Mouse (Mus musculus) adrenal gland, postnatal 14 days (tissue): ENCODE data around the gene Tnni3k. TPM values are rescaled to one million over a fixed set of nuclear protein-coding genes. Genes with fewer than 3 reads are reported as not detected.

Source experiments
- DNase-seq: peaks from one replicate; pipeline ENCODE4 v3.0.0; 2021; ENCODE audit warnings: mixed read lengths
- total RNA-seq: library from RNA; stranded (reverse); gene quantifications from 2 replicates; pipeline ENCODE4 v1.2.3, GENCODE M21; 2021

Gene Tnni3k
- total RNA-seq, 1 experiment from 2014 or later: not detected

DNA sequence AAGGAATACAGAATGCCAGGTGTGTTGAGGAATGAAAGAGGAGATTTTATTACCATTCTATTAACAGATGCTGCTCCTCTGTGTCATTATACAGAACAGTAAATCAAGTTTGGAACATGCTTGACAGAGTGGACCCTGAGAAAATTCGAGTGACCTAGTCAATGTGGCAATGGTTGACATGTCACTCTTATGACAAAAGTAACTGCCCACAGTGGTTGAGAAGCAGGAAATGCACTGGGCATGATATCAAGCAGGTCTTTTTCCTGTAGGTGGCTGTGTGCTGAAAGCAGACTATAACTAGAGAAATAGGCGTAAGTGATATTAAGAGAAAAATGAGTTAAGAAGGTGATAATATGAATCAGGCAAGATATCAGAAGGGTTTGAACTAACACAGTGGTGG is 105.7 kb downstream of the Tnni3k start:
- no peak for DNase-seq

DNA sequence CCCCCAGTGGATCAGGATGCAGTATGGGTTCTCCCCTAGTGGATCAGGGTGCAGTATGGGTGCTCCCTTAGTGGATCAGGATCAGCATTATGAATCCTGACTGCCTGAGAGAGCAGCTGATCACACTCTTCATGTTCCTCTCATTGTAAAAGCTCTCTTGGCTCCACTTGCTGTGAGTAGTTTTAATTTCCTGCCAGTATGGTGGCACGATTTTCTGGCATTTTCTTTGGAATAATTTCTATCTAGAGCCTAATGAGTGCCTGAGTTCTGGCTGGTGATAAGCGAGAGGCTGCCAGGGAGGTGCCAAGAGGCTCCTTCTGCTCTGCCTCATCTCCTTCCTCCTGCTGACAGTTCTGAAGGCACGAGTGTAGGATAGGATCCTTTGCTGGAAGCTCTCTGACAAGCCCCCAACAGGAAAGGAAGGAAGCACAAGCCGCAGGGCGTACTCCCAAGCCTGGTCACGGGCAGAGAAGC is 109.5 kb downstream of the Tnni3k start:
- no peak for DNase-seq

DNA sequence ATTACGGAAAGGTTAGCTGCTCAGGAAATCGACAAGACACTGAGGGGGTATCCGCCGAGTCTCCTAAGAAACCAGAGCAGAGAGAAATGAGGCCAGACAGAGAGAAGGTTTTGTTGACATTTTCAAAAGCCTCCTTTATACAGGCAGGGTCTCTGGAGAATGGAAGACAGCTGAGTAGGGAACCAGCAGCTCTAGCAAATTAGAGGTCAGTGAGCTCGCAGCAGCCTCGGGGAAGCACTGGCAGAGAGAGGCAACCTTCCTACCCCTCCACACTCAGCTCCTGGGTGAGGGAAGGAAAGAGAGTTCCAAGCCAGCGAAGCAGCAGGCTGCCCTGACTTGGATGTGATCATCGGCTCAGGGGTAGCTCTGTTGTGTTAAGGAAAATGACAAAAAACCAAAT is 127.5 kb downstream of the Tnni3k start:
- no peak for DNase-seq

DNA sequence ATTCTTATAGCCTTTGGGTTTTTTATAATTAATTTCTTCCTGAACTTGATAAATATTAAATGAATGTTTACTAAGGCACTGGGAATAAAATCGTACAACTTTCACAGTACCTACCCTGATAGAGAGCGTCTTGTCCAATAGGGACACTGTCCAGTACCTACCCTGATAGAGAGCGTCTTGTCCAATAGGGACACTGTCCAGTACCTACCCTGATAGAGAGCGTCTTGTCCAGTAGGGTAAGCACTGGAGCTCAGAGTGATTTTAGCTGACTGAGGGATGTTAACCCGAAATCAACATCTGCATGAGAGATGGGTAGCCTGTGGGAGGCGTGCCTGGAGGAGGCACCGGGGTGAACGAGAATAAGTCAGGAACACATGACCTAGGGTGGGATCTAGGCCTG is 130.3 kb downstream of the Tnni3k start:
- DNase-seq: no peak

DNA sequence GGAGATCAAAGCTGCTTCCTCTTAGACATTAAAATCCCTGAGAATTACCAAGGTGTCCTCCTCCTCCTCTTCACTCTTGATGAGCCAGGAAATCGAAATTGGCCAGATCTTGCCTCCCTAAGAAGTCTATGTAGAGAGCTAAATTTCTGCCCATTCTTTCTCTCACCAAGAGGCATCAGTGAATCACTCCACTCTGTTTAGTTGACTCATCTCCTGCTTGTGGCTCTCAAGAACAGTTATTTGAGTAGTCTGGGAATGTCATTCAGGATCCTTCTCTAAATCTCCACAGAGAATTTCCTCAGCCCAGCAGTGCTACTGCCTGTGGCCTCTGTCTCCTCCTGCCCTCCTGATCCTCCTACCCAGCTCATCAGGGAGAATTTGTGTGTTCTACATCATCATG is 139.6 kb downstream of the Tnni3k start:
- DNase-seq: no peak

DNA sequence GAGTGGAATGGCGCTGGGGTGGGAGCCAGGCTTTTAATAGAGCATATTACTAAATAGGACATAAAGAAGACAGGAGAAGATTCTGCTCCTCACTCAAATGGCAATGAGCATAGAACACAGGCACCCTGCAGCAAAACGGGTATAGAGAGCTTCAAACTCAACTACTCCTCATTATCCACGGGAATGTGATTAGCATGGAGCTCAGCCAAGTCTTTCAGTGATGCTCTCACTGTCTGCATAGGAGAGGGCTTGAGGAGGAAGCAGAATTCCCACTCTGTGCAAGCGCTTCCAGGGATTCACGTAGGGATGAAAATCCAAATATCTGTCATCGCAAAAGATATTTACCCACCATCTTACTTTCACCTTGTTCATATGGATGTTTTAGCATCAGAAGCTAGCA is 141.6 kb downstream of the Tnni3k start:
- no peak for DNase-seq

DNA sequence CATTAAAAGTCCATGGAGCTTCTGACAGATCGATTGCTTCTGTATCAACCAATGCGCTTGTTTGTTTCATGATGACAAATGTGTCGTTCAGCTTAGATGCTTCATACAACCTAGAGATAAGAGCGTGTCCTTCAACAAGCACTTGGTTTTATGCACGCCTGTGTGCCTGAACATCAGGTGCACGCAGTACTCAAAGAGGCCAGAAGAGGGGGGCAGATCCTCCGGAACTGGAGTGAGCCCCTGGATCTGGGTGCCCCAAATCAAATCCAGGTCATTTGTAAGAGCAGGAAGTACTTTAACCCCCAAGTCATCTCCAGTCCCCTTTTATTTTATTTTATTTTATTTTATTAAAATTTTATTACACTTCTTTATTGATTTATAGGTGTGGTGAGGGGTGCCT is 158.5 kb downstream of the Tnni3k start:
- peak; percentile 53 for DNase-seq

DNA sequence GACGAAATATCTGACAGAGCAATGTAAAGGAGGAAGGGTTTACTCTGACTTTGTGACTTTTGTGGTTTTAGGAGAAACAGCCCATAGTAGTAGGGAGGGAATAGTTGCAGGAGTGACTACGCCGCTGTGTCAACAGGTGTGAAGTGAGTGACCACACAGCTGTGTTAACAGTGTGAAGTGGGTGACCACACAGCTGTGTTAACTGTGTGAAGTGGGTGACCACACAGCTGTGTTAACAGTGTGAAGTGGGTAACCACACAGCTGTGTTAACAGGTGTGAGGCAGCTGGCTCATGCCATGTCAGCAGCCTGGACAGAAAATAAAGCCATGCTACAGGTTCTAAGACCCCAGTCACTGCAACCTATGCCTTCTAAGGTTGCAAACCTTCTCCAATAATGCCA is 162.0 kb downstream of the Tnni3k start:
- no peak for DNase-seq

DNA sequence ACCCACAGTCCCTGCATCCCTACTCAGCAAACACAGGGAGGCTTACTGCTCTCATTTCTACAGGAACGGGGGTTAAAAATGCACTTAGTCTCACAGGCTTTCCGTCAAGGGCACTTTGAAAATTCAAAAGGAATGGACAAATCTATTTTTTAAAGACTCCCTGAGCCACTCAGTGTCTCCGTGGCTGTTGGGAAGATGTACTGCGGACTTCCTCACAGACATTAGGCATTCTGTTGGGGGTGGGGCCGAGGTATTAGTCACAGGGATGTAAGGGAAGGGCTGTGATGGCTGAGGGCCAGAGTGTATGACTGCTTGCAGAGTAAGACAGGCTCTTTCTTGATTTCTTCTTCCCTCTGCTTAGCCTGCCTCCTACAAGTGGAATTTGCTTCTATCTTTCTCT is 169.8 kb downstream of the Tnni3k start:
- peak; percentile 60 for DNase-seq

DNA sequence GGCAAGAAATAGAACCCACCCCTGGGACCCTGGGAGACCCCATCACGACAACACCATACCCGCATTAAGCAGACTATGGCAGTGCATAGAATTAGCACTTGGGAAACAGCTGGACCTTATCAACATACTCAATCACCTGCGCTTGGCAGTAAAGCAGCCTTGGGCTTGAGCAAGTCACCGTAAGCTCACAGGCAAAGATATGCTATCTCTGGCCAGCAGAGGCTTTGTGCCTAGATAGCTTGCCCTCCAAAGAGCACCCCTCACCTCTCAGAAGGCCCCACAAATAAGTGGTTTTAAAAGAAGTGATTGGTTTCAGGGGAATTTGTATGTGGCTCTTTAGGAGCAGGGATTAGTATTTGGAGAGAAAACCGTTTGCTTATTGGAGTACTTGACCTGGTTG is 170.2 kb downstream of the Tnni3k start:
- DNase-seq: no peak

DNA sequence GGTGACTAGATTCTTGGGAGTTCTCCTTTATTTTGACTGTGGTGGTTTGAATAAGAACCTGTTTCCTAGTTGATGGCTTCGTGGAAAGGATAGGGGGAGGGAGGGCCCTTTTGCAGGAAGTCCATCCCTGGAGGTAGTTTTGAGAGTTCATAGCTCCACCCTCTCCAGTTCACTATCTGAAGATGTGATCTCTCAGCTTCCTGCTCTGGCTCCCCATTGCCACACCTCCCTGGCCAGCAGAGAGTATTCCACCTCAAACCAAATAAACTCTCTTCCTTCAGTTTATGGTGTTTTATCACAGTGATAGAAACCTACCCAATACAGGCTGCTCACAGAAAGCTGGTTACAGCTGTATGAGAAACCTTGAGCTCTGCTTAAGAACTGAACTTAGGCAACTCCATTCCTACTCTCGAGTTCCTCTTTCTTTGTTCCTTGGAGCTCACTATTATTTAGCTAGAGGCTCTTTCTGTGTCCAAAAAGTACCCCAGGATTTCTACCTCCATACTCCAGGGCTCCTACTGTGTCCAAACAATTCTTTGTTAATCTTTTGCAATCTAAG is 173.7 kb downstream of the Tnni3k start:
- DNase-seq: no peak

DNA sequence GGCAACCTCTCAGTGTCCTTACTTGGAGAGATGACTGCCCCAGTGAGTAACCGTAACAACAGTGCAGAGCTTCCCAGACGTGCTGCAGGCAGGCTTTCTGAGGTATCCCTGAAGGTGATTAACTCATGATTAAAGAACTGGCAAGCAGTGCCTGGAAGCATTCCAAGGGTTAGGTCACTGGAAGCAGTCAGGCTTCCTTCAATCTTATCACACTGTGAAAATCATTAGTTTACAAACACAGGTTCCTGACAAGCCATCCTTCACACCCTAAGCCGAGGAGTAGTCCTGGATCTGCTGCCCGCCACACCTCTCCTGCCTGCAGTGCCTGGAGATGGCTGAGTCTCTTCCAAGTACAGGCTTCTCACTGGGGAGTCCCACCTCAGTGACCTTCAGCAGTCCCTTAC is 174.7 kb downstream of the Tnni3k start:
- peak; percentile 41 for DNase-seq

DNA sequence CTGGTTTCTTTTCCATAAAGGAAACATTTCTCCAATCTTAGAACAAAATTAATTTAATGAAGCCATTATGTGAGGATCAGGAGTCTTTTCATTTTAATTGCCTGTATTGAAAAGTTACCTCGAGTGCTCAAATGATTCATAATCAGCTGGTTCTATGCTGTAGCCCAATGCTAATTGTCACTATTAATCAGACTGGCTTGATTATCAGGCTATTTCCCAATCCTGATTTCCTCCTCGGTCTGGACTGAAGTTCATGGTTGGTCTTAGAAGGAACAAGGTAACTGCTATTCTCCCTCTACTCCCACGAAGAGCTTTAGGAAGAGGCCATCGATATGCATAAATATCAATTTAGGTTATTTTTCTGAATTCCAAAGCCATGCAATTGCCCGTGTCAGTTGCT is 175.1 kb downstream of the Tnni3k start:
- DNase-seq: no peak

DNA sequence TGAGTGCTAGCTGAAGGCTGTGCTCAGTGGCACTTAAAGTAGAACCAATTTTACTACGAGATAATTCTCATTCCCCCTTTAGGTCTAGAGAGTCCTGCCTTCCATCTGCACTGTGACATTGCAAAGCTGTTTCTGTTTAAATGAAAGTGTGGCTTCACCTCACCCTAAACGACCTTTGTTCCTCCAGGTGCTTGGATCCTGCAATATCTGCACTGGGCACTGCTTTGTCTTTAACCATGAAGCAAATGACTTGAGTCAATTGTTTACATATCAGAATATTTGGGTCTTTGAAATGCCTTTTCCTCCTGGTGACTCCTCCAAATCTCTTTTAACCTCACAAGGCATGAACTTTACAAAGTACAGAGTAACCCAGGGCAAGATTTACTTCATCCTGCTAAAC is 175.7 kb downstream of the Tnni3k start:
- no peak for DNase-seq

DNA sequence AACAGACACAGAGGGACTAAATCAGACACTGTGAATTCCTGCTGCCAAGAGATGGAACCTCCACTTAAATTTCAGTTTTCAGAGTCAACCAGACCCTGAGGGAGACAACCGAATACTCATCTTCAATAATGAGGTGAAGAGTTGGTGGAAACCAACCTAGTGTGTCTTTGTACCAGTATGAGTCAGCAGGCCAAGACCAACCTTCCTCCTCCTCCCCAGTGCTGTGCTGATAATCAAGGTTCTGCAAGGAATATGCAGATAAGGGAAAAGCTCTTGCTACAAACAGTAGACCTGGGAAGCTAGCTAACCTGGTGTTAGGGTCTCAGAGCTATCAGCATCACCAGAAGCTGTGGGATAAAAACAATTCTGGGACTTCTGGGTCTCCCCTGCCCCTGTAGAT is 176.1 kb downstream of the Tnni3k start:
- no peak for DNase-seq

DNA sequence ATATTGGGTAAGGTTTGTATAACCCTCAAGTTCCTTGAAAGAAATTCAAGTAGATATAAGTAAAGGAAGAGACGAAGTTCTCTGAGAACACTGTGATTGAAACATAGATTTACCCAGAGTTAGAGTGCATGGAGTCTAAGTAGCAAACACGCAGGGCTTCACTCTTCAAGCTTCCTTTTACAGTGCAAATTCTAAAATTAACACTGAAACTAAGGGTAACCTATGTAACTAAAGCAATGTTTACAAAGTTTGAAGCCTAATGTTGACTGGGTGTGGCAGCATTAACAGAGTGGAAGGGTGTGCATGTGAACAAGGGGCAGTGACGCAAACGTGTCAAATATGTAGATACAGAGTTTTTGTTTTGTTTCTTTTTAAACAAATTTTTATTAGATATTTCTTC is 186.4 kb downstream of the Tnni3k start:
- no peak for DNase-seq

DNA sequence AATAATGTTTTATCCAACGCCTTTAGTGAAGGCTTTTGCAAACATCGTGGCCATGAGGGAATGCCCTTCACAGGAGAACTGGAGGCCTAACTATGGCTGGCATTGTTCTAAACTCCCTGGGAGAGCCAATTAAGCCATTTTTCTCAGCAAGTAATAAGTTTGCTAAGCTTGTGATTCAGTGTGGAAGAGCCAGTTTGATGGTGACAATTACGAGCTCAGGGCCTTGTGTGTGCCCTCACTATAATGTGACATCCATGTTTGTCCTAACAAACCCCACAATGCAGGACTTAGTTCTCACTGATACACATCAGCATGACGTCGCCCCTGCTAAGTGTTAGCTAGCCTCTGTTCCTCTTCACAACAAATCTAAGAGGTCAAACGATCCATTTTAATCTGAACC is 193.3 kb downstream of the Tnni3k start:
- DNase-seq: no peak

DNA sequence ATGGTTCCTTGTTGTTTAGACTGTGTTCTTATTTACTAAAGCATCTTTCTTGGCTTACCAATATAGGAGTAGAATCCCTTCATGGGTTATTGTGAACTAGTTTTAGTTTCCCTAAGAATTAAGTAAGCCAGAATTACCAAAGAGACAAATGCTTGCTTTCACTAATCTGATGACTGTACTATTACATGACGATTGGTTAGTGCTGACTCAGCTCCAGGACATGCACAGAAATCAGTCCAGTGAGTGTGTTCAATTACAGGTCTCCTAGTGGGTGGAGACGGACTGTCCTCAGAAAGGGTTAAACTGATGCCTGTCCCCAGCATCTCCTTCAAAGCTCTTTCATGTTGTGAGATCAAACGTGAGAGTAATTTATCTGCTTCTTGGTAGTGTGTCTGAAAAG is 195.5 kb downstream of the Tnni3k start:
- no peak for DNase-seq

DNA sequence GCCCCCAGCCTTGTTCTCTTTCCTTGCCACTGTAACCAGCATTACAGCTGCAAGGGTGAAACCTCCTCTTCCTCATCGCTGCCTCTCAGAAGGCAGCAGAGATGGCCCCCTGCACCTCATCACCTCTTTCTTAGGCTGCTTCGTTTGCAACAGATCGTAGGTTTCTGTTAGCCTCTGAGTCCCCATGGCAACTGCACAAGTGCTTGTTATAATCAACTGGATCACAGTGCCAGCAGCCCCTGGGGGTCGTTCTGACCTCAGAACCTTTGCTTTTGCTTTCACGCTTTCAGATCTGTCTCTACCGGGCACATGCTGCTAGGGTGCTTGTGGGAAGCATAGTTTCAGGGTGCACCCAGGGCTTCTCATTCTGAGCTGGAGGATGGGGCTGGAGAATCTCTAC is 201.9 kb downstream of the Tnni3k start:
- DNase-seq: no peak

DNA sequence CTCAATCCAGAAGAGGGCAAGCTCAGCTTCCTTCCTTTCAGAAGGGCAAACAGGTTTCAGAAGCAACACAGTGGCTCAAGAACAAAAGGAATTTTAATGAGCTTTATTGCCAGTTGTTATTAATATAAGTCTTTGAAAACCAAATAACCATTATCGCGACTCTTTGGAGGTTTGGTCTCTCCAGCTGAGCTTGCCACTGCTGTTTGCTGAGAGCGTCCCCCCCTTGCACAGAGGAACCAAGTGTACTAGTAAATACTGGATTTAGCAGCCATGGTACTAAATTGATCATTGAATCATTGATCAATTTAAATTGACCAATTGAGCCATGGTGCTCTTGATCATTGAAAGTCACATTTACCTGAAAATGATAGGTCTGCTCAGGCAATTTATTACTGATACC is 202.9 kb downstream of the Tnni3k start:
- no peak for DNase-seq

DNA sequence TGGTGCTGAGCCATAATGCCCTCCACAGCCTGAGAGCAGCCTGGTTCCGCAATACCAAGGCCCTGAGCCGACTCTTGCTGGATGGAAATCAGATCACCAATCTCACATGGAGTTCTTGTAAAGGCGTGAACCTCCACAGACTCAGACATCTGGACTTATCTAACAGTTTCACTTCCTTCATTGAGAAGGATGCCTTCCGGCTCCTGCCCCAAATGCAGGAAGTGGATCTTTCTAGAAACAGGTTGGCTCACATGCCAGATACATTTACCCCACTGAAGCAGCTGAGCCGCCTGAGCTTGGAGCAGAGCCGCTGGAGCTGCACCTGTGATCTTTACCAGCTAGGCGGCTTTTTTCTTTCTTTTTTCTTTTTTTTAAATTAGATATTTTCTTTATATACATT is 213.0 kb downstream of the Tnni3k start:
- no peak for DNase-seq

DNA sequence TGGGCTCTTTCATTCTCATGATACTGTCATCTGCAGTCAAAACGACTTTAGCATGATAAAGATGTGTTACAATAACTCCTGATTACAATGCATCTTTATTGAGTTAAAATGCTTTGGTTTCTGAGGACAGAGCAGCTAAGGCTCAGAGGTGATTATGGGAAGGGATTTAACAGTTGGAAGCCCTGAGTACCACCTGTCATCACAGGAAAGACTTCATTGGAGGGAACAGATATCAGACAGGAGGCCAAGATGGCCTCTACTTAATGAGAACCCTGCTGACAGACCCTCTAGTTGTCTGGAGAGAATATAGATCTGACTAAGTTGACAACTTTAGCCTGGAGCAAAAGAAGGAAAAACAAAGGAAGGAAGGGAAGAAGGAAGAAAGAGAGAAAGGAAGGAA is 214.1 kb downstream of the Tnni3k start:
- no peak for DNase-seq

DNA sequence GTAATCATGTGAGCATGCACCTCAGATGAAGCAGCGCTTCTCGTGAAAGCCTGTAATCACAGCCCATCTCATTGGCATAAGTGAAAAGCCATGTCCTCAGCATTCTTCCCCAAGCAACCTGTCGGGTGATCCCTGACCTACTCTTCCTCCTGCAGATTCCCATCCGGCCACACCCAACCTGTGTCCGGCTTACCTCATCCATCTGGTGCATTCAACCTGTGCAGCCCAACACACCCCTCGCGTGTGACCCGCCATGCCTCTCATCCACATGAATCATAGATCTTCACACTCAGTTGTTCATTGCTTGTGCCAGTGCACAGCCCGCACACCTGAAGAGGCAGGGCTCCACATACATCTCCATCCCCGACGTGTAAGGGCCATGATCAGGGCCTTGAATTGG is 217.3 kb downstream of the Tnni3k start:
- DNase-seq: no peak

DNA sequence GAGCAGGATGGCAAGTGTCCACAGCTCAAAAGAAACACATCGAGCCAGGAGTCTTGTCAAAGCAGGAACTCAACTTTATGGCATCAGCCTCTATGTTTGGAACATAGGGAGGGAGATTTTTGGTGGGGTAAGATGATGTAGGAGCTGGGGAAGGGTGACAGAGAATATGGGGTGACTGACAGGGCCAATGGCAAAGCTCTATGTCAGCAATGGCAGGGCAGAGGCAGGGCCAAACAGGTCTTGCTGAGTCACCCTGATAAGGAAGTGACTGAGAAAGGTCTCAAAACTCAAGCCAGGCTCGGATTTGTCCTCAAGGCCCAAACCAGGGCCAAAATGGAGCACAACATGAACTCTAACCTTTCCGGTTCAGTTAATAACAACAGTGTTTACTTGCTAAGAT is 219.1 kb downstream of the Tnni3k start:
- no peak for DNase-seq

DNA sequence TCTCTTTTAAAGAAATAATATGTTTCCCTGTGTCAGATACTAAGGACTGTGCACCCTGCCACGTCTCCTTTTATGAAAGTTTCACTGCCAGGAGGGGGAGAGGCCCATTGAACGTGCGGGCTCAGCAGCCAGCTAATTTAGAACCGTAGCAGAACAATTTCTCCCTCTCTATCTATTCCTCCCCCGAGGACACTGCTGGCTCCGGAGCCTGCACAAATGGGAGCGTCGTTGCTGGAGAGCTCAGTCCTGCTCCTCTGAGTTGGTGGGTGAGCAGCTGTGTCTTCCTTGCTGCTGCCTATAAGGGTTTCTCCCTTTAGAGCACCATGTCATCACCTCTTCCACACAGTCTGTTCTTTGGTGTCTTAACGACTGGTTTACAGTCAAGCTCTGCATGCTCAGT is 220.8 kb downstream of the Tnni3k start:
- no peak for DNase-seq
